Mouse (Mus musculus): ENCODE measurements around the gene Rad50.

Gene Rad50

GRCm38 (mm10) chr11:53706934-53707717, at the start of gene Rad50:
TSS of gene Rad50 (minus strand) at chr11:53707319.
- DNase-seq (ENCODE audit: low spot score) = peak; percentile 92

- no peak for DNase-seq (ENCODE audit: low spot score)
Measured at GRCm38 (mm10) chr11:53755011-53755595, 48.0 kb upstream of the Rad50 start.

- DNase-seq (ENCODE audit: low spot score) = no peak
Measured at GRCm38 (mm10) chr11:53749716-53750352, 42.7 kb upstream of the Rad50 start.

GRCm38 (mm10) chr11:53749306-53749705, 42.2 kb upstream of the Rad50 start:
- no peak for DNase-seq (ENCODE audit: low spot score)

- DNase-seq (ENCODE audit: low spot score) = no peak
Measured at GRCm38 (mm10) chr11:53748614-53749013, 41.5 kb upstream of the Rad50 start.

- DNase-seq (ENCODE audit: low spot score) = no peak
Measured at GRCm38 (mm10) chr11:53747985-53748384, 40.9 kb upstream of the Rad50 start.

- no peak for DNase-seq (ENCODE audit: low spot score)
Measured at GRCm38 (mm10) chr11:53745260-53745659, 38.1 kb upstream of the Rad50 start.

GRCm38 (mm10) chr11:53742353-53742752, 35.2 kb upstream of the Rad50 start:
- DNase-seq (ENCODE audit: low spot score) = no peak

GRCm38 (mm10) chr11:53737573-53737946, 30.4 kb upstream of the Rad50 start:
- DNase-seq (ENCODE audit: low spot score) = peak; percentile 69

GRCm38 (mm10) chr11:53736771-53737572, 29.9 kb upstream of the Rad50 start:
- DNase-seq (ENCODE audit: low spot score) = peak; percentile 63

GRCm38 (mm10) chr11:53735682-53736245, 28.6 kb upstream of the Rad50 start:
- peak; percentile 52 for DNase-seq (ENCODE audit: low spot score)

- no peak for DNase-seq (ENCODE audit: low spot score)
Measured at GRCm38 (mm10) chr11:53734970-53735681, 28.0 kb upstream of the Rad50 start.

GRCm38 (mm10) chr11:53734431-53734830, 27.3 kb upstream of the Rad50 start:
- no peak for DNase-seq (ENCODE audit: low spot score)

- no peak for DNase-seq (ENCODE audit: low spot score)
Measured at GRCm38 (mm10) chr11:53733824-53734223, 26.7 kb upstream of the Rad50 start.

GRCm38 (mm10) chr11:53732244-53732643, 25.1 kb upstream of the Rad50 start:
- DNase-seq (ENCODE audit: low spot score) = no peak

GRCm38 (mm10) chr11:53731457-53731856, 24.3 kb upstream of the Rad50 start:
- no peak for DNase-seq (ENCODE audit: low spot score)

GRCm38 (mm10) chr11:53720715-53721114, 13.6 kb upstream of the Rad50 start, which contains the start of gene Il5:
TSS of gene Il5 (plus strand) at chr11:53720794.
- no peak for DNase-seq (ENCODE audit: low spot score)

GRCm38 (mm10) chr11:53719701-53720100, 12.6 kb upstream of the Rad50 start:
- no peak for DNase-seq (ENCODE audit: low spot score)

GRCm38 (mm10) chr11:53707718-53708009, 545 bp upstream of the Rad50 start:
- no peak for DNase-seq (ENCODE audit: low spot score)

GRCm38 (mm10) chr11:53706236-53706933, 734 bp downstream of the Rad50 start:
- DNase-seq (ENCODE audit: low spot score) = no peak

- no peak for DNase-seq (ENCODE audit: low spot score)
Measured at GRCm38 (mm10) chr11:53699351-53699750, 7.8 kb downstream of the Rad50 start.
